Mouse (Mus musculus) kidney, embryonic 16.5 days (tissue): Measurements from ENCODE around the gene Vwa8. TPM values are rescaled to one million over a fixed set of nuclear protein-coding genes. Genes with fewer than 3 reads are reported as not detected.

Experiments
- ATAC-seq: fragments of 200-750 bp; cut with Nextera tagmentation; 2 replicates; pipeline ENCODE4 v1.8.0; 2017; ENCODE audit warnings: moderate TSS enrichment; ENCODE audit not compliant: low FRiP score, low TSS enrichment
- H3K27ac ChIP-seq: fragments of 300-500 bp; sonication (generic); 2 replicates; pipeline ENCODE4 v1.5.1; 2014; ENCODE audit warnings: low read length
- H3K27me3 ChIP-seq: fragments of 300-500 bp; sonication (generic); 2 replicates; pipeline ENCODE4 v1.6.1; 2014; ENCODE audit warnings: low read length, control low read depth, mixed read lengths; ENCODE audit not compliant: insufficient read depth
- H3K36me3 ChIP-seq: fragments of 300-500 bp; sonication (generic); 2 replicates; pipeline ENCODE4 v1.6.1; 2014; ENCODE audit warnings: low read length, control low read depth, mixed read lengths; ENCODE audit not compliant: insufficient read depth
- H3K4me1 ChIP-seq: fragments of 300-500 bp; sonication (generic); 2 replicates; pipeline ENCODE4 v1.6.1; 2014; ENCODE audit warnings: low read length, control low read depth, mixed read lengths; ENCODE audit not compliant: insufficient read depth
- H3K4me2 ChIP-seq: fragments of 300-500 bp; sonication (generic); replicated peaks from 2 replicates; pipeline ENCODE4 v1.6.1; 2014; ENCODE audit warnings: low read depth, low read length
- H3K4me3 ChIP-seq: fragments of 300-500 bp; sonication (generic); 2 replicates; pipeline ENCODE4 v1.5.1; 2014; ENCODE audit warnings: mild to moderate bottlenecking, low read length
- H3K9ac ChIP-seq: fragments of 300-500 bp; sonication (generic); replicated peaks from 2 replicates; pipeline ENCODE4 v1.6.1; 2014; ENCODE audit warnings: low read length
- H3K9me3 ChIP-seq: fragments of 300-500 bp; sonication (generic); 2 replicates; pipeline ENCODE4 v1.6.1; 2016; ENCODE audit warnings: low read length, control low read depth
- WGBS: fragments of 180-500 bp; shearing (Covaris S2); extraction: QIAGEN DNeasy Blood & Tissue Kit; methylation state at CpG from one replicate; pipeline ENCODE4 v1.1.7; 2014; 5-methylcytosine and 5-hydroxymethylcytosine counted together
- polyA plus RNA-seq: library from polyadenylated mRNA; unstranded; fragments of >200 nt; fragmentation: Nextera tagmentation; extraction: Ambion mirVana; gene quantifications from 2 replicates; pipeline ENCODE4 v1.2.1, GENCODE M21; 2015

Vwa8 gene
- polyA plus RNA-seq, 1 experiment from 2014 or later = 16.0 TPM

DNA sequence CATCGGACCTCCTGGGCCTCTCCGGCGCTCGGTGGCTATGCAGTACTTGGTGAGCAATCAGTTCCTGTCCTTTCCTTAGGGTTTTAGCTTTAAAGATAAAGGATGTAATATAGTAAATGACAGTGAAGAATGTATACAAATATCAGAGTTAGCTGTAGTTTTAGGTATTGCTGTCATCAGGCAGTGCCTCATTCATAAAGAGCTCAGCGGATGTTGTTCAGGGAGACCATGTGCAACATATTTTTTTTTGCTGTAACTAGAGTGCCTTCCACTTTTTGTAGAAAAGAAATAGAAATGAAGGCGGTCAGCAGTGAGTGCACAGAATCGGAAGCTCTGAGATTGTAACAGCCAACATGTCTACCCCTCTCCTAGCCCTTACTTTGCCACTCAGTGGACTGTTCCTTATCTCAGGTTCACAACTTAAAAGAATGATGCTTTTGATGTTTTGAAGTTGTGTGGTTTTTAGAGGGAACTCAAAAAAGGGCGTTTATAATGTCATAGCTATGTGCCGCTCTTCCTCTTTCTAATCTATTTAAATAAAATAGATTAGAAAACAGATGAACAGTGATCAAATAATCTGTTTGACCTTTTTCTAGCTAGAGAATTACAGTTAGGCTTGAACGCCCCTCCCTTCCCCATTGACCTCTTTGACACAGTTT lies 59.5 kb downstream of the Vwa8 start:
- no peak for ATAC-seq
- H3K4me2 ChIP-seq = no peak overlapping the region
- no peaks in the 10 kb centered on the region for H3K36me3 ChIP-seq
- H3K27me3 ChIP-seq = no peaks in the 10 kb centered on the region
- 88% methylated on average over 10 of the region's 10 CpGs for WGBS
- H3K9ac ChIP-seq = no peak overlapping the region
- no peak overlapping the region for H3K27ac ChIP-seq
- no peak overlapping the region for H3K4me3 ChIP-seq
- H3K4me1 ChIP-seq = no peaks in the 10 kb centered on the region
- H3K9me3 ChIP-seq = no peaks in the 10 kb centered on the region

DNA sequence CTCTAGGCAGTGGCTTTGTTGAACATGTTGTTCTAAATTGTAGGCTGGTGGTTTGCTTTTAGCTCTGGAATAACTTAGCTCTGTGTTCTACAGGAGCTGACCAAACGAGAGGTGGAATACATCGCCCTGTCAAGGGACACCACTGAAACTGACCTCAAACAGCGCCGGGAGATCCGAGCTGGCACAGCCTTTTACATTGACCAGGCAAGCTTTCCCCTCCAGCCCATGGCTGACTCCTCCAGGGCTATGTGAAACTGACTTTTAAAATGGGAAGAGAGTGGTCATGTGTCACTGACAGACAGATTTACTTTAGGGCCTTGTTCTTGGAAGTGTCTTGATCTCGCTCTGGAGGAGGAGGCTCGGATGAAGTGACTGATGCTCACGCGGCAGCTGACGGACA lies 63.2 kb downstream of the Vwa8 start:
- no peaks in the 10 kb centered on the region for H3K4me1 ChIP-seq
- no peaks in the 10 kb centered on the region for H3K27me3 ChIP-seq
- no peak overlapping the region for H3K9ac ChIP-seq
- H3K36me3 ChIP-seq = no peaks in the 10 kb centered on the region
- 59% methylated on average over 10 of the region's 10 CpGs for WGBS
- H3K4me2 ChIP-seq = no peak overlapping the region
- no peak overlapping the region for H3K27ac ChIP-seq
- H3K4me3 ChIP-seq = no peak overlapping the region
- H3K9me3 ChIP-seq = no peaks in the 10 kb centered on the region
- no peak for ATAC-seq

DNA sequence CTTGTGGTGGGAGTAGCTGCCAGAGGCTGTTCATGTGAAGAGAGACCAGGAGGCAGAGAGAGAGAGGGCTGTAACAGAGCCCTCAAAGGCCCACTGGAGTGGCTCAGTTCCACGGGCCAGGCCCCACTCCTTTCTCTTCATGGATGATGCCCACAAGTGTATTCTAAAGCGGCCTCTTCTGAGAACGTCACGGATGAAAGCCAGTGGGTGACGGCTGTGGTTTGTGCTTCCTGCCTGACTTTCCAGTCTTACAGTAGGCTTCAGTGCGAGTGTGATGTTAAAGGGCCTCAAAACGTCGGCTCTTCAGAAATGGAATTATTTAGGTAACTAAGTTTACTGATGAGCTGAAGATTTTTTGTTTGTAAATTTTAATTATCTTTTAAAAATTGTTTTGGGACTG lies 65.3 kb downstream of the Vwa8 start:
- no peaks in the 10 kb centered on the region for H3K9me3 ChIP-seq
- no peaks in the 10 kb centered on the region for H3K4me1 ChIP-seq
- H3K4me3 ChIP-seq = no peak overlapping the region
- no peak overlapping the region for H3K9ac ChIP-seq
- 63% methylated on average over 8 of the region's 8 CpGs for WGBS
- ATAC-seq = no peak
- H3K36me3 ChIP-seq = no peaks in the 10 kb centered on the region
- H3K27ac ChIP-seq = no peak overlapping the region
- H3K27me3 ChIP-seq = no peaks in the 10 kb centered on the region
- H3K4me2 ChIP-seq = no peak overlapping the region

DNA sequence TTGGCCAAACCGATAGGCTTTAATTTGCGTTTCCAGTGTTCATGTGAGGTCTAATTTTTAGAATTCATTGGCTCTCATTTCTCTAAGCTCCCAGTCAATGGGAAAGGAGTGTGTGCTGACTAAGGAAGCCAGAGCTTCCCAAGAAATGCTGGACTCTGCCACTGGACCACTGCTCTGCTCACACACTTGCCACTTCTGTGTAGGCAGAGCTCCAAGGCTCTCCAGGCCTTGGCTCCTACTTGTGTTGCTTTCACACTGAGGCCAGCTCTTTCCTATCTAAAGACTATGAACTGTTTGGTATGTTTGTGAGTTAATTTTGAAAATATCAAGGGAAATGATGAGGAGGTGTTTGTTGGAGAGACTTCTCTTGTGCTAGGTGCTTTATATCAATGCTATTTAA lies 67.8 kb downstream of the Vwa8 start:
- ATAC-seq = no peak

DNA sequence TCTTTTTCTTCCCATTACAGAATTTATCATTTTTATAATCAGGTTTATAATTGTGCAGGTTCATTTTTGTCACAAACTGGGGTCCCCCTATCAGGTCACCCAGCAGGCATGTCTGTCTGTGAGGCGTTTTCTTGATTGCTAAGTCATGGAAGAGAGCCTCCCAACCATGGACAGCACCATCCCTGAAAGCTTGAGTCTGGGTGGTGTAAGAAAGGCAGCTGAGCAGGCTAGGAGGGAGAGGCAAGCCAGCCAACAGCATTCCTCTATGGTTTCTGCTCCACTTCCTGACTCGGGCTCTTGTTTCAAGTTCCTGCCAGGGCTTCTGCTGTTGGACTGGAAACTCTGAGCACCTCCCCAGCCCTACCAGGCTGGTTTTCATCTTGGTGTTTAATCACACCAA lies 72.4 kb downstream of the Vwa8 start:
- Histone ChIP-seq H3K27me3 (no peaks in the 10 kb centered on the region), H3K27ac (no peak overlapping the region), H3K36me3 (no peaks in the 10 kb centered on the region), H3K4me2 (no peak overlapping the region), H3K9ac (no peak overlapping the region), H3K4me3 (no peak overlapping the region), H3K9me3 (no peaks in the 10 kb centered on the region), H3K4me1 (no peaks in the 10 kb centered on the region)
- ATAC-seq = 0 out of 2 replicates have a peak, but pooled peaks have one; percentile 42
- 36% methylated on average over 2 of the region's 2 CpGs for WGBS

More for the DNA sequence above, 67.8 kb downstream of the Vwa8 start:
- H3K4me2 ChIP-seq = no peak overlapping the region
- WGBS = 92% methylated on average over 2 of the region's 2 CpGs
- H3K4me3 ChIP-seq = no peak overlapping the region
- H3K9me3 ChIP-seq = no peaks in the 10 kb centered on the region
- H3K4me1 ChIP-seq = no peaks in the 10 kb centered on the region
- H3K9ac ChIP-seq = no peak overlapping the region
- no peaks in the 10 kb centered on the region for H3K27me3 ChIP-seq
- no peak overlapping the region for H3K27ac ChIP-seq
- no peaks in the 10 kb centered on the region for H3K36me3 ChIP-seq

DNA sequence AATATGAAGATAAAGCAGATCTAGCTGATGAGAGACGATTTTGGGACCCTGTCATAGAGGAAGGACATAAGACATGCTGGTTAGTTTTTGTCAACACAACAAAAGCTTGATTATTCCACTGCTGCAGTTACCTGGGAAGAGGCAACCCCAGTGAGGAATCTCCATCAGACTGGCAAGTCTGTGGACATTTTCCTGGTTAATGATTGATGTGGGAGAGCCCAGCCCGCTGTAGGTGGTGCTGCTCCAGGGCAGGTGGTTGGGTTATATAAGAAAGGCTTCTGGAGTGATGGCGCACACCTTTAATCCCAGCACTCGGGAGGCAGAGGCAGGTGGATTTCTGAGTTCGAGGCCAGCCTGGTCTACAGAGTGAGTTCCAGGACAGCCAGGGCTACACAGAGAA lies 74.8 kb downstream of the Vwa8 start:
- WGBS = 84% methylated on average over 5 of the region's 5 CpGs
- ATAC-seq = no peak

DNA sequence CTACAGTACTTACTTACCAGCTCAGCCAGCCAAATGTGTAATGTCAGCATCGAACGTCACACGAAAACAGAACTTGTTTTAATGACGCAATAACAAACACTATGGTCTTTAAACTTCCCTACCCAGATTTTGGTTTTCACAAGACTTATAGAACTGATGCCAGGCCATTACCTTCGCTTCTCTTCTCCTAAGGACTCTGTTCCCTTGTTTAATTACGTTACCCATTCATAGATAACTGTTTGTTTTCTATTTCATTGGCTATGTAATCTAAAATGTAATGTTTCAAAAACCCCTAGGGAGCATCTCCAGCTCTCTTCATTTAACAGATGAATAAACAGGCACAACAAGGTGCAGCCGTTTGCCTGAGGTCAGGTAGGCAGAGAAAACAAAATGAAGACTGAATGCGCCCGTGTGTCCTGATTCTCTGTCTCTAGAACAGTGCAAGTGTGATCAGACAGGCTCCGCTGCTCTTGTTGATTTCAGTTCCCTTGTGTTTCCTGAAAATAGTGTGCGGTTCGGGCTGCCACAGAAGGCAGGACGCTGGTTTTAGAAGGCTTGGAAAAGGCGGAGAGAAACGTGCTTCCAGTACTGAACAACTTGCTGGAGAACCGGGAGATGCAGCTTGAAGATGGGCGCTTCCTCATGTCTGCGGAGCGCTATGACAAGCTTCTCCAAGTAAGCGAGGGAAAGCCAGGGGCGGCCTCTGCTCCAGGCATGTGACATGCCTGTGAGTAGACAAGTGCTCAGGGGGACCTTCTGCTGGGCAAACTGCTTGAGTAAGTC lies 76.1 kb downstream of the Vwa8 start:
- Histone ChIP-seq H3K4me2 (no peak overlapping the region), H3K27me3 (no peaks in the 10 kb centered on the region), H3K36me3 (no peaks in the 10 kb centered on the region), H3K4me3 (no peak overlapping the region), H3K27ac (no peak overlapping the region), H3K9ac (no peak overlapping the region), H3K9me3 (no peaks in the 10 kb centered on the region), H3K4me1 (no peaks in the 10 kb centered on the region)
- 86% methylated on average over 21 of the region's 21 CpGs for WGBS
- no peak for ATAC-seq

More for the DNA sequence above, 74.8 kb downstream of the Vwa8 start:
- Histone ChIP-seq H3K27ac (no peak overlapping the region), H3K9me3 (no peaks in the 10 kb centered on the region), H3K4me2 (no peak overlapping the region), H3K4me3 (no peak overlapping the region), H3K36me3 (no peaks in the 10 kb centered on the region), H3K27me3 (no peaks in the 10 kb centered on the region), H3K9ac (no peak overlapping the region), H3K4me1 (no peaks in the 10 kb centered on the region)

DNA sequence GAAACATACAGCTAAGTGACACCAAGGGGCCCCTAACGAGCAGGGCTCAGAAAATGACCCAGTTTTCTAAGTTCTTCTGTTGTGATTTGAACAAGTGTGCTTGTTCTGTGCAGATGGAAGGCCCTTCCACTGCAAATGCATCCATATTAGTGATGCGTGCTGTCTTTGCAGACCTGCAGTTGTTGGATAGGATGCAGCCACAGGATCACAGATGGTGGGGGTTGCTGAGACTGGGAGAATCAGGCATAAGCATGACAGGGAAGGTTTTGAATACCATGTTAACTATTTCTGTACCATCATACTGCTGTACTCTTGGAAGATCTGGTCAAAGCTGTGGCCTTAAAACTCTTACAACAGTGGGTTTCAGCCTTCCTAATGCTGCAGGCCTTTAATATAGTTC lies 83.2 kb downstream of the Vwa8 start:
- no peak for ATAC-seq
- no peak overlapping the region for H3K27ac ChIP-seq
- no peak overlapping the region for H3K4me3 ChIP-seq
- H3K27me3 ChIP-seq = no peaks in the 10 kb centered on the region
- WGBS = 80% methylated on average over 2 of the region's 2 CpGs
- H3K4me1 ChIP-seq = no peaks in the 10 kb centered on the region
- no peaks in the 10 kb centered on the region for H3K9me3 ChIP-seq
- H3K4me2 ChIP-seq = no peak overlapping the region
- no peak overlapping the region for H3K9ac ChIP-seq
- H3K36me3 ChIP-seq = 0 out of 2 replicates have a peak, but pooled peaks cover 3% of the 10 kb centered on the region

DNA sequence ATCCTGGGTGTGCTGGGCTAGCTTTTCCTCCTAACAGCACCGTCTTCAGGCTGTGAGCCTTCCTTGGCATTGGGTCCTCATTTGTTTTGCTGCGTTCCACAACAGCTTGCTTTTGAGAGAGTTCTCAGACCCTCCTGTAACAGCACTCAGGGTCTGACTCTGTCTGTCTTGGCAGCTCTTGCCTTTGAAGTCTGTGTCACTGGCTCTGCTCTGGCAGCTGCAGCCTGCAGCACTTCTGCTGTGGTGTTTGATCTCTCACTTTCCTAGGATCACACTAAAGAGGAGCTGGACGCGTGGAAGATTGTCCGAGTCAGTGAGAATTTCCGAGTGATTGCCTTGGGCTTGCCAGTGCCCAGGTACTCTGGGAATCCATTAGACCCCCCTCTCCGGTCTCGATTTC lies 84.5 kb downstream of the Vwa8 start:
- H3K9me3 ChIP-seq = no peaks in the 10 kb centered on the region
- H3K27me3 ChIP-seq = no peaks in the 10 kb centered on the region
- WGBS = 40% methylated on average over 8 of the region's 8 CpGs
- no peaks in the 10 kb centered on the region for H3K4me1 ChIP-seq
- H3K27ac ChIP-seq = no peak overlapping the region
- H3K36me3 ChIP-seq = 0 out of 2 replicates have a peak, but pooled peaks cover 8% of the 10 kb centered on the region
- no peak overlapping the region for H3K4me3 ChIP-seq
- H3K4me2 ChIP-seq = no peak overlapping the region
- ATAC-seq = no peak
- no peak overlapping the region for H3K9ac ChIP-seq

DNA sequence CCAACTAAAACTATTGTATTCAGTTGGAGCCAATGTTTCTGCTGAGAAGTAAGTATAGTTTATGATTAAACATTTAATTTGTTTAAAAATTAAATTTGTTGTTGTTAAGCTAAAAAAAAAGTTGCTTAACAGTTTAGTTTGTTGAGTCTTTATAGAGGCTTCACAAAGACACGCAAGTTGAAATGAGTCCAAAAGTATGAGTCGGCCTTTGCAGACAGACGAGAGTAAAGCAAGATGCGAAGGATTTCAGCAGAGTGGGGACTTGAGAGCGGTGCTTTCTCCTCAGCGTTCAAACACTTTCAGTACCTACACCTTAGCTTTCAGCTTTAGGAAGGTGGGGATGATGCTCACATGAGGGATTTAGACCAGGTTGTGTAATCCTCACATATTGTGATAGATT lies 85.7 kb downstream of the Vwa8 start:
- H3K4me2 ChIP-seq = no peak overlapping the region
- no peaks in the 10 kb centered on the region for H3K9me3 ChIP-seq
- no peaks in the 10 kb centered on the region for H3K27me3 ChIP-seq
- 0 out of 2 replicates have a peak, but pooled peaks cover 8% of the 10 kb centered on the region for H3K36me3 ChIP-seq
- H3K4me1 ChIP-seq = no peaks in the 10 kb centered on the region
- no peak overlapping the region for H3K27ac ChIP-seq
- no peak overlapping the region for H3K4me3 ChIP-seq
- H3K9ac ChIP-seq = no peak overlapping the region
- 93% methylated on average over 6 of the region's 6 CpGs for WGBS
- ATAC-seq = no peak
